Mouse (Mus musculus): ENCODE results near the gene Atg4a-ps.

Atg4a-ps gene

DNA sequence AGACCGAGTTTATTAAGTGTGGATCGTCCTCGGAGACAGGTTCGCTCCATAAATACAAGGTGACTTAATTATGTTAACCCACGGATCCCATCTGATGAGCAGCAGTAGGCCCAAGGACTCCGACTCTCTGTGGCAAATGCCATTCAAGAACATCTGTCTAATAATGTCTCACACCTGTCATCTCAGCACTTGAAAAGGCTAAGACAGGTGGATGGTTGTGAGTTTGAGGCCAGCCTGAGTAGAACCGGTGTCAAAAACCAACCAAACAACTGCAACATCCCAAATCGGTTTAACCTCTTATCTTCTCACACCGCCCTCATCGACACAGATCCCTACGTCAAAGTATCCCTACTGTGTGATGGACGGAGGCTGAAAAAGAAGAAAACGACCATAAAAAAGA is 20.7 kb downstream of the Atg4a-ps start:
- no peak for DNase-seq

DNA sequence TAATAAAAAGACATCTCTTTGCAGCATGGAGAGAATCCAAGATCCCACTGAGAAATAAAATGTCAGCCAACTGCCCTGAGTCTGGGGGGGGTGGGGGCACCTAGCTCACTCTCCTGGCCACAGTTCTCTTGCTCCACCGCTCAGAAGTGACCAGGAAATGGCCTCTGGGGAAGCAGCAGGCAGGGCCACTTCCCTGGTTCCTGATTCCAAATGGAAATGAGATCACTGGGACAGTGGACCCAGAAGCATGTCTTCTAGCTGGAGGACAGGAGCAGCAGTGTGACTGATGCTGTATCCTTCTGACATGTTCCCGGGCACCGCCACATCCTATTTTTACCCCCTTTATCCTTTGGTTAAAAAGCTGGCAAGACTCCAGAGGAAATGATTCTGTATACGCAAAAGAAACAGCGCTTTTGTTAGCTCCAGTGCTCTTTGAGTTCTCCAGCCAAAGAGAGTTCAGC is 21.2 kb downstream of the Atg4a-ps start:
- DNase-seq = no peak

DNA sequence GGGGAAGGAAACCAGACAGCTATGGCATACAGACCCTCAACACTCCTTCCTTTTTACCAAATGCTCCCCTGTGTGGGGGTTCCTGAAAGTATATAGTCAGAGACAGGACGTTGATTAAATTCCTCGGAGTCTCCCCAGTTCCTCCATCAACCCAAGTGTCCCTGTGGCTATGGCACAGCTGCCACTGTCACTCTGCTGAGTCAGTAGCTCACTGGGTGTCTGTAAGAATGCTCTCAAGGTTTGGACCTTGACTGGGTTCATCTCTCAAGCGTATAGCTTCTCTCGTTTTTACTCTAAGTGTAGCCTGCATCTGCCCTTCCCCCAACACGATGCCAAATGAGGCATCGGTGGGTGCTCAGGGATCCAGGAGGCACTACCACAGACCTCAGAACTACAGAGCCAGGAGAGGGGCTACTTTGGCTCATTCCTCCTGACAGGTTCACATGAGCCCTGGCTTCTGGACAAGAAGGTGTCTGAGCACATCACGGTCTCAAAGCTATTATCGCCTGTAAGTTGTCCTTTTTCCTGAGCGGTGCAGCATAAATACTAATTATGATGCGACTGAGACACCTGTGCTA is 21.9 kb downstream of the Atg4a-ps start:
- DNase-seq = no peak

DNA sequence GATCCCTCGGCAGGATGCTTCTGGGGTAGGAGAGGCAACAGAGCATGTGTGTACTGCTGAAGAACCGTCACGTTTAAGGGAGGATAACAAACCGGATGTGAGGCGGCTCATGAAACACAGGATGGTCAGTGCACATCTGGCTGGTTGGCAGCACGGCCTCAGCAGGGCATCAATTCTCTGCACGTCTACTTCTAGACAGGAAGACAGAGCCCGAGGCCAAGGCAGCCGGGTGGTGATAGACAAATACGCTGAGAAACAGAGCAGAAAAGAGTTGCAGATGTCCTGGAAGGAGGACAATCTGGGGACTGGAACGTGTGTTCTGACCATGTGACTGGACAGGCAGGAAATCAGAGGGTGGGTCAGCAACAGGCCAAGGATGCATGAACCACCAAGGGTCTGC is 25.8 kb downstream of the Atg4a-ps start:
- no peak for DNase-seq

DNA sequence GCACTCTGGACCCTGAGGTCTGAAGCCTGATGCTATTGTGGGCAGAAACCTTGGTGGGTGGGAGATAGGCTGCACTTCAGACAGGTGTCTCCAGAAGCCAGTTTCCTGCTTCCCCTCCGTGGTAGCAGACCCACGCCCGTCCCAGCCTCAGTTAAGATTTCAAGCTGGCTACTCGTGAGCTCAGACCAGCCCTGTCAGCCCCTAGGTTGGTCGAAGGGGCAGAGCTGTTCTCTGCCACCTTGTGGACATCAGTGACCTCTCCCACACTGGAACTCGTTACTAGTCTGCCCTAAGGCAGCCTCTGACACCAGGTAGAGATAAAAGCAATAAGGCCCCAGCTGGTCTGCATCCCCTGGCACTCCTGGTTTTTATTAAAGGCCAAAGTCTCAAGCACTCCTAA is 28.9 kb downstream of the Atg4a-ps start:
- DNase-seq = no peak

DNA sequence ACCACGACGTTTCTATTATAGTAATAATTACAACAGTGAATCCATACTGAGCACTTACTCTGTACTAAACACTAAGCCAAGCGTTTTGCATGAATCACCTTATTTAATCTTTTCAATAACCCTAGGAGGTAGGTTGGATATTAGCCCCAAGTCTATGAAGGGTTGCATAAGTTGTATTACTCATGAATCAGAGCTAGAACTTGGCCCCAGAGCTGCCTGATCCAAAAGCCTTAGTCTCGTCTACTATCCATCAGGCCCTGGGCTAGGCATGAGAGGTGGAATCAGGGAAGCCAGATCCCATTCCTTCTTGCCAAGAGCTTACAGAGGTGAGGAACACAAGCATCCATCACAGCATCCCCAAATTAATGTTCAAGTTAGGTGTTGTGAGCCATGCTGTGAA is 30.2 kb downstream of the Atg4a-ps start:
- no peak for DNase-seq

DNA sequence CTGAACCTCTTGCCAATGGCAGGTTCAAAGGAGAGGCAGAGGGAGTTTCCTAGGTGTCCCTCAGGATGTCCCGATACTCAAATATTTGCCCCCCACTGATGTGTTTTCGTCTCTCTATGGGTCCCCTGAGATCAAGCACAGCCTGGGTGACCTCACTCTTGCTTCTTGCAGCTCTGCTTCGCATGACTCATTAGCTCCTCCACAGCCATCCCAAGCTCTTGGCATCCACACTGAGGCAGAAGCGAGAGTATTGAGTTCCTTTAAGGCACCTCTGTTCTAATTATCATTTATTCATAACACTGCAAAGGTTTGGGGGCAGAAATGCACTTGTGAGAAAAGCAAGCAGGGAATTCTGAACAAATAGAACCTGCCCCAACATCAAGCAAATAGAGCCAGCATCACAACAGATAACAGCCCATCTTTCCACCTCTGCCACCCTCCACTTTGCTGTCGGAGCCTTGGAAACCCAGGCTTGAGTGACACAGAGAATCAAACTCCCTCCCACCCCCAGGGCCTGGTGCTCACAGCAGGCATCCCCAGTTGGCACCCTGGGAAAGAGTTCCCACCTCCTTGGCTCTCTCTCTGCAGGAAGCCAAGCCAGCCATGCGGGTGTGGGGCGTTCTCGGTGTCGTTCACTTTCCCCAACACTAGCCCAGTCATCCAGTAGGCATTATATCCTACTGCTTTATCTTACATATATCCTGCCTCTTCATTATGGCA is 33.1 kb downstream of the Atg4a-ps start:
- DNase-seq = no peak

DNA sequence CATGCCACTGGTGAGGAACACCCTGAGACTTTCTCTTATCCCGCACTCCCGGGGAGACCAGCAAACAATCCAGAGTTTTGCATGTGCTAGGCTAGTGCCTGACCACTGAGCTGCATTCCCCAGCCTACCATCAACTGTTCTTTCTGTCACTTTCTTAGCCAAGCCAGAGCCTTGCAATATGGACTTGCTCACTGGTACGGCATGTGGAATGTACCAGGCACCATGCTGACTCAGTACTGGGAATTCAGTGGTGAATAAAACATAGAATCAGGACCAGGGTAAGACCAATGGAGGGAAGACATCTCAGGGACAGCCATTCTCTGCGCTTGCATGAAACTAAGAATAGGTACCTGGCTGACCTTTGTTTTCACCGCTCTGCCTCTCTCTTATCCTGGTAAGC is 35.6 kb downstream of the Atg4a-ps start:
- no peak for DNase-seq

DNA sequence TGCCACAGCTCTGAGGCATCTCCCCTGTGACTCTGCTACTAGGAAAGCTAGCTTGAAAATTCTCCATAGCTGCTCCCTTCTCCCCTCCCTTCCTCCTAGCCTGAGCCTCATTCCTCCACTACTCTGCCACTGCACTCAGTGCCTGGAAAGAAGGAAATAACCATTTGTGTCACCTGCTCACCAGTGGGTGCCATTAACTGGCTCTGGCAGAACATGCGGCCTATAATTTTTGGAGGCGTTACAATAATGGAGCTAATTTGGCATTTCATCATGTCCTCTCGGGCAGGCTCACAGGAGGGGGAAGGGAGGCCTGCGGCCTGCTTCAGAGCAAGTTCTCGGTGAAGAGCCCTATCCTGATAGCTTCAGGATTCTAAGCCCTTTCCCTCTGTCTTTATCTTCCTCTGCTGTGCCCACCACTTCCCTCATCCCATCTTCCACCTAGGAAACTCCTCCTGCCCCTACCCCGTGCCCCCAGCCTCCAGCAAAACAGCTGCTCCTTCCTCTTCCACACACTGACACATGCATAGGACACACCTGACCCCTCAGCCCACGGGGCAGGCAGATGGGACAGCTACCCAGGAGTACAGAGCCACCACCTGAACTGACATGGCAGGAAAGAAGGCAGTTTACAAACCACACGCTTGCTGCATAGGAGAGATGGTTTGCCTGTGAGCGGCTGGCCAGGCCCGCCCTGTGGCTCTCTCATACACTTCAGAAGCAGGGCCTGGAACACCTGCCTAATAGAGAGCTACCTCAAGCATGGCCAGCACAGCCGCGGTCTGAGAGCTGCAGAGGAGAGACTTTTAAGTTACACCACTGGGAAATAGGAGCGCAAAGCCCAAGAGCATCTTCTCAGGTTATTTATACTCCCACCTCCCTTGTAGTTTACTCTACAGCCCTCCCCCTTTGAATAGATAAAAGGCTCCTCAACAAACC is 38.9 kb downstream of the Atg4a-ps start:
- DNase-seq = no peak

DNA sequence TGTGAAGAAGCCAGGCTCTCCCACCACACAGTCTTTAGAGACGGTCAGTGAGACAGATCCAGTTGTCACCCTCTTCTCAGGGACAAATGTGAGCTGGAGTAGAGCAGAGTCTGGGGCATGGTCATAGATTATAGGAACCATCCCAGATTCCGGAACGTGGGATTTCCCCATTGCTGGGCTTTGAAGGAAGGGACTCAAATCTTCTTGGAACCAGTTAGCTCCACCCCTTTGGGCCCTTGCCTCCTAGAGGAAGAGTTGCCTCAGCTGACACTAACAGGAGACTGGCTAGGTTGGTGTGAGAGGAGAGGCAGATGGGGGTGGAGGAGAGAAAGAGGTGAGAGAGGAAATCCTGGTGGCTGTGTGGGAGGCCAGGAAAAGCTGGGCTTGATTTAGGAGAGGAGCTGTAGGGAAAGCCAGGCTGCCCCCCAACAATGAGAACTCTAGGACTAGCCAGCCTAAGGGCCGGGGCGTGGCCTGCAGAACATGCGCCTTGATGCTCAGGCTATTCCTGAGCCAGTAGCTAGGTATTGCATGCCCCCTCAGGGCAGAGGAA is 39.7 kb downstream of the Atg4a-ps start:
- no peak for DNase-seq

DNA sequence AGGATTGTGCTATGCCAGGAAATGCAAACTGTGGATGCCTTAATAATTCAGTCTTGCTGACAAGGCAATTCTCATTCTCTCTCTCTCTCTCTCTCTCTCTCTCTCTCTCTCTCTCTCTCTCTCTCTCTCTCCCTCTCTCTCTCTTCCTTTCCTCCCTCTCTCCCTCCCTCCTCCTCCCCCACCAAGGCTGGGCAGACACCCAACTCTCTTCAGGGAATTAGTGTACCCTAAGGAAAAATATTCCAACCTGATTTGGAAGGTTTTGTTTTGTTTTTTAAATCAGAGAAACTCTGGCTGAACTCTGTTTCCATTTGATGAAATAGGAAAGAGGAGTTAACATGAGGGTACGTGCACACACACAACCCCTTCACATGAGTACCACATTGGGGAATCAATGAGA is 44.3 kb downstream of the Atg4a-ps start:
- DNase-seq = no peak

DNA sequence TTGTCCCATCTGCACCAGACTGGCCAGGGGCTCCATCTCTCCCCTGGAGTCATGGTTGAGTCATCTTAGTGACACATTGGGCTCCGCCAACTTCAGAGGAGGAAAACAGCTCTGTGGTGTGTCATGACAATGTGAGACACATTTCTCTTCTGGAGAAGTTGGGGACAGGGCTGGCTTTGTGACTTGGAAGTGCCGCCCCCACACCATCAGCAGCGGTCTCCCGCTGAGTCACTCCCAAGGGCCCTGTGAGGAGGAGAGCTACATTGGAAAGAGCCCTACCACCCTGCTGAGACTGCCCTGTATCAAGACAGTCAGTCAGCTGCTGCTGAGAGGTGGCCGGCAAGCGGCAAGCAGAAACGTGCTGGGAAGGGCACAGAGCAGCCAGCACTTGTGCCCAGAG is 44.9 kb downstream of the Atg4a-ps start:
- DNase-seq = no peak

DNA sequence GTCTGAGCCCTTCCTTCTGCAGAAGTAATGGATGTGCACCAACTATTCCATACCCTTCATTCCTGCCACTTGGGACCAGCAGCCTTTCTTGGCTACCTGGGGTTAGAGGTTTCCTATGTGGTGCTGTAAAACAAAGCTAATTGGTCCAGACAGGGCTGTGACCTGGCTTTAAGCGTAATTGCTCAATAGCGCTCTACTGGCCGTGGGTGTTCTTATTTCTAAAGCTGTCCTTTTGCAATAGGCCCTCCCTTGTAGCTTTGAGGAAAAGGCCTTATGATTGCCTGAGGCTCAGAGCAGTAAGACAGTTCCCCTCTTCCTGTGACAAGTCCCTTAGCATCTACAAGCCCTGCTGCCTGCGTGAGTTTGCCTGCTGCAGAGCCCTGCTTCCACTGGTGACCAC is 48.3 kb downstream of the Atg4a-ps start:
- no peak for DNase-seq

DNA sequence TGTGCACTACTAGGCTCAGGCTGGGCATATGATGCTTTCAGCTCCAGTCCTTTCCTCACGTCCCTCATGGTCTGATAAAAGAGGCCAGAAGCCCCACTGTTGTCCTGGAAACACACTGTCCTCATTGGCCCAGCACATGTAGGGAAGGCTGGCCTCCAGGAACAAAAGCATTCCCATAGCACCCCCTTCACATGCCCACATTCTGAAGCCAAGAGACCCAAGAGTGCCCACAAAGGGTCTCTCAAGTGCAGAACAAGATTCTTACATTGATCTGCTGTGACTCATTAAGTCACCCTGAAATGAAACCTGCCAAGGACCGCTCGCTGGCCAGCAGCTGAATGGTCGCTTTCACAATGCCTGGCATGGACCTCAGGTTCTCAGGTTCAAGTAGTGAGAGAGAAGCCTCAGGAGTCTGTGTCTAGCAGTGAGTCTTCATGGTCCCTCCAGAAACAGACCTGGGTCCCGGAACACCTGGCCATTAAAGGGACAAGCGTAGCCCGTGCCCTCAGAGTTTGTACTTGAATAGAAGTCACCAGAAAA is 50.5 kb downstream of the Atg4a-ps start:
- no peak for DNase-seq
